In genomic region chr2:30415936-30416648, GRCm38 (mm10) we compare ENCODE assay signal across 8 mouse cellular contexts. TPM values are rescaled to one million over a fixed set of nuclear protein-coding genes. Genes with fewer than 3 reads are reported as not detected.
A peak's percentile ranks its signal among the peaks of the same experiment; 100 is the strongest.
DNase-seq lines count a peak whose midpoint lies in the region; ATAC-seq lines count a peak whose summit lies in the region.

Gene Ptpa (plus strand): TSS chr2:30416039.

- ATAC-seq in hindbrain, embryonic 14.5 days (ENCODE audit: low FRiP score), result peak; percentile 93

- H3K27me3 ChIP-seq in hindbrain, embryonic 14.5 days (ENCODE audit: control insufficient read depth, insufficient read depth, low read length), result no peaks in the 10 kb centered on the region

- under 1% methylated on average over 64 of the region's 67 CpGs for WGBS in hindbrain, embryonic 14.5 days

- H3K4me1 ChIP-seq in hindbrain, embryonic 14.5 days (replicated peaks; ENCODE audit: control insufficient read depth, insufficient read depth, low read length), result peaks cover 39% of the 10 kb centered on the region

- no peaks in the 10 kb centered on the region for H3K9me3 ChIP-seq in hindbrain, embryonic 14.5 days (ENCODE audit: control insufficient read depth, low read length)

- H3K4me2 ChIP-seq in hindbrain, embryonic 14.5 days (replicated peaks), result peak within 1 kb of the TSS; percentile 64

- peak within 1 kb of the TSS; percentile 96 for H3K27ac ChIP-seq in hindbrain, embryonic 14.5 days

- peak within 1 kb of the TSS; percentile 86 for H3K4me3 ChIP-seq in hindbrain, embryonic 14.5 days (replicated peaks; ENCODE audit: low read length)

- H3K36me3 ChIP-seq in hindbrain, embryonic 14.5 days (replicated peaks; ENCODE audit: control insufficient read depth, insufficient read depth), result peaks cover 7% of the 10 kb centered on the region; the same call in 1 of the 2 replicates

- peak; percentile 94 for DNase-seq in Muller cell, postnatal 12 days (ENCODE audit: inconsistent ontology term)
- DNase-seq in cerebellum, postnatal 10 days, result peak; percentile 97
- DNase-seq in frontal cortex, postnatal 25 days (ENCODE audit: low spot score in 2 of 2), result peak; percentile 78 to 91
- DNase-seq in hindbrain, embryonic 14.5 days (ENCODE audit: low spot score), result peak; percentile 95
- peak; percentile 90 to 93 for DNase-seq in layer of hippocampus, postnatal 36 days
- peak; percentile 93 for DNase-seq in lung, postnatal 36 days
- DNase-seq in retina, postnatal 1 day, result peak; percentile 96
- peak; percentile 87 to 94 for DNase-seq in urinary bladder, adult 18-20 months (ENCODE audit: low spot score in 2 of 2)

- H3K9ac ChIP-seq in hindbrain, embryonic 14.5 days, result peak within 1 kb of the TSS; percentile 89

RNA-seq across cellular contexts. Expression of gene Ptpa, which starts in this region (rescaled TPM):
- polyA plus RNA-seq in hindbrain, embryonic 14.5 days (2014; fragmentation: Nextera tagmentation; extraction: Ambion mirVana), result 71.7 and 79.8 TPM in 2 replicates
- total RNA-seq in layer of hippocampus, postnatal 36 days (2021), result 100 to 1,000 TPM; 166 to 168 TPM

Comparison
In these comparisons a context has a peak if more than half of its experiments do, and no peak if none do; other contexts are left out.
1. Peak in every context shown above with its lines: DNase-seq, ATAC-seq, H3K4me3 ChIP-seq and H3K27ac ChIP-seq.